Mouse (Mus musculus) intestine, embryonic 14.5 days (tissue): ENCODE measurements around the gene Tmie. TPM values are rescaled to one million over a fixed set of nuclear protein-coding genes. Genes with fewer than 3 reads are reported as not detected.

Experiments used
- ATAC-seq: fragments of 200-750 bp; cut with Nextera tagmentation; replicated peaks from 2 replicates; pipeline ENCODE4 v1.8.0; 2017; ENCODE audit warnings: low read depth, moderate number of reproducible peaks, moderate TSS enrichment, moderate library complexity; ENCODE audit not compliant: low FRiP score, low TSS enrichment
- DNase-seq: peaks from one replicate; pipeline ENCODE4 v3.0.0-alpha.2; 2018; ENCODE audit warnings: low spot score
- H3K27ac ChIP-seq: fragments of 300-500 bp; sonication (generic); 2 replicates; pipeline ENCODE4 v1.5.1; 2014; ENCODE audit warnings: low read depth, mild to moderate bottlenecking, control low read depth
- H3K27me3 ChIP-seq: fragments of 300-500 bp; sonication (generic); replicated peaks from 2 replicates; pipeline ENCODE4 v1.6.1; 2014; ENCODE audit warnings: low read length, control low read depth; ENCODE audit not compliant: control insufficient read depth, insufficient read depth
- H3K36me3 ChIP-seq: fragments of 300-500 bp; sonication (generic); 2 replicates; pipeline ENCODE4 v1.6.1; 2014; ENCODE audit warnings: low read length, control low read depth; ENCODE audit not compliant: control insufficient read depth, insufficient read depth
- H3K4me1 ChIP-seq: fragments of 300-500 bp; sonication (generic); replicated peaks from 2 replicates; pipeline ENCODE4 v1.6.1; 2014; ENCODE audit warnings: low read length, control low read depth, mixed read lengths; ENCODE audit not compliant: control insufficient read depth, insufficient read depth
- H3K4me2 ChIP-seq: fragments of 300-500 bp; sonication (generic); 2 replicates; pipeline ENCODE4 v1.6.1; 2014; ENCODE audit warnings: low read length
- H3K4me3 ChIP-seq: fragments of 300-500 bp; sonication (generic); 2 replicates; pipeline ENCODE4 v1.5.1; 2014; ENCODE audit warnings: low read depth, low read length, control low read depth, mixed read lengths
- H3K9ac ChIP-seq: fragments of 300-500 bp; sonication (generic); 2 replicates; pipeline ENCODE4 v1.6.1; 2014; ENCODE audit warnings: mild to moderate bottlenecking, low read length
- H3K9me3 ChIP-seq: fragments of 300-500 bp; sonication (generic); 2 replicates; pipeline ENCODE4 v1.6.1; 2016; ENCODE audit warnings: low read length, control low read depth; ENCODE audit not compliant: control insufficient read depth
- WGBS: fragments of 180-500 bp; shearing (Covaris S2); extraction: QIAGEN DNeasy Blood & Tissue Kit; methylation state at CpG from one replicate; pipeline ENCODE4 v1.1.7; 2014; 5-methylcytosine and 5-hydroxymethylcytosine counted together
- polyA plus RNA-seq: library from polyadenylated mRNA; unstranded; fragments of >200 nt; fragmentation: Nextera tagmentation; extraction: Ambion mirVana; gene quantifications from 2 replicates; pipeline ENCODE4 v1.2.1, GENCODE M21; 2014

The Tmie gene
- polyA plus RNA-seq, 1 experiment from 2014 or later: 0.54 TPM

- 14% methylated on average over 12 of the region's 12 CpGs for WGBS
- Histone ChIP-seq H3K9me3 (no peaks in the 10 kb centered on the region), H3K9ac (peak within 1 kb of the TSS; percentile 52), H3K36me3 (no peaks in the 10 kb centered on the region), H3K27ac (0 out of 2 replicates have a peak within 1 kb of the TSS, but pooled peaks have one; percentile 16), H3K4me3 (peak within 1 kb of the TSS; percentile 55), H3K4me2 (peak within 1 kb of the TSS; percentile 83), H3K27me3 (peaks cover 16% of the 10 kb centered on the region), H3K4me1 (peaks cover 8% of the 10 kb centered on the region; the same call in 1 of the 2 replicates)
- DNase-seq: no peak
- ATAC-seq: peak; percentile 12; the same call in 1 of the 2 replicates
These were observed 557 bp downstream of the Tmie start, which contains the start of gene Als2cl for GRCm38 (mm10) chr9:110879191-110879920. Als2cl (plus strand) TSS chr9:110879870.

DNA sequence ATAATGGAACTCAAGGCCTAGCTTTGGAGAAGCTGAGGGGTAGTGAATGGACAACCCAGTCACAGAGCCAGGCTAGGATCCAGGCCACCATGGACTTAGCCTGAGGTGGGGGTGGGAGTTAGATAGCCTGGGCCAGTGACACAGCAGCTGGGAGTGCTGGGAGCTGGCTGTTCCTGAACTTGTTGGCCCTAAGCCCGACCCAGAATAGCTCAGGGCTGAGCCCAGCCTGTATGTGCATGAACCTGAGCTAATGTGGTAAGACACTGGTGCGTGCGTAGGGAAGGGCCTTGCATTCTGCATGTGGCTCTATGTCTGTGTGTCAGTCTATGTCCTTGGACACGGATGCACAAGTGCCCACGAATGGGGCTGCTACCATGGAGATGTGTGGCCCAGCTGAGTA is 2.0 kb downstream of the Tmie start:
- Histone ChIP-seq H3K4me3 (no peak overlapping the region), H3K4me1 (peaks cover 17% of the 10 kb centered on the region), H3K27ac (no peak overlapping the region), H3K9ac (no peak overlapping the region), H3K27me3 (peaks cover 30% of the 10 kb centered on the region), H3K9me3 (no peaks in the 10 kb centered on the region), H3K36me3 (no peaks in the 10 kb centered on the region), H3K4me2 (no peak overlapping the region)
- WGBS: 89% methylated on average over 5 of the region's 5 CpGs
- ATAC-seq: no peak
- DNase-seq: no peak

GRCm38 (mm10) chr9:110877353-110877752 is 2.6 kb downstream of the Tmie start:
- Histone ChIP-seq H3K4me3 (no peak overlapping the region), H3K27ac (no peak overlapping the region), H3K4me2 (no peak overlapping the region), H3K4me1 (peaks cover 17% of the 10 kb centered on the region), H3K9ac (no peak overlapping the region), H3K36me3 (no peaks in the 10 kb centered on the region), H3K27me3 (peaks cover 34% of the 10 kb centered on the region), H3K9me3 (no peaks in the 10 kb centered on the region)
- no peak for DNase-seq
- no peak for ATAC-seq
- 95% methylated on average over 1 of the region's 1 CpGs for WGBS

DNA sequence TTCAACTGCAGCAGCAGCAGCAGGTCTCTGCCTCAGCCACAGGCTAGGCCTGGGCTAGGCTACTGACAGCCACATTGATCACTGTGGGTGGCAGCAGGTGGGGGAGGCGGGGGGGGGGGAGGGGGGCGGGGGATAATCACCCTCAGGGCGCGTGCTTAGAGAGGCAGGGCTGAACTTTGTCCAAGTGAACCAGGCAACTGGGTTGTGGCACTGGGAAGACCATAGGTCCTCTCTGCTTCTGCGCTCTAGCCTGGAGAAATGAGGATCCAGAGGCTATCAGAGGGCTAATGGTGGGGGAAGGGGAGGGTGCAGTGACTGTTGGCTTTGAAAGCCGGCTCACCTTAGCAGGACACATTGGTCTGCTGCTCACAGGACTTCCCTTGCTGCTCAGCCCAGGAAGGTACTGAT is 4.6 kb downstream of the Tmie start:
- ATAC-seq: peak; percentile 45
- Histone ChIP-seq H3K4me1 (peaks cover 17% of the 10 kb centered on the region), H3K27ac (no peak overlapping the region), H3K9me3 (no peaks in the 10 kb centered on the region), H3K27me3 (peaks cover 21% of the 10 kb centered on the region; the same call in 1 of the 2 replicates), H3K4me2 (no peak overlapping the region), H3K9ac (no peak overlapping the region), H3K4me3 (no peak overlapping the region), H3K36me3 (no peaks in the 10 kb centered on the region)
- 20% methylated on average over 5 of the region's 6 CpGs for WGBS
- no peak for DNase-seq

- Histone ChIP-seq H3K4me1 (peaks cover 17% of the 10 kb centered on the region), H3K4me2 (no peak overlapping the region), H3K27me3 (peaks cover 17% of the 10 kb centered on the region; the same call in 1 of the 2 replicates), H3K9me3 (no peaks in the 10 kb centered on the region), H3K27ac (no peak overlapping the region), H3K36me3 (no peaks in the 10 kb centered on the region), H3K4me3 (no peak overlapping the region), H3K9ac (no peak overlapping the region)
- WGBS: 25% methylated on average over 3 of the region's 3 CpGs
- no peak; the same call in 1 of the 2 replicates for ATAC-seq
- DNase-seq: no peak
These were observed 5.2 kb downstream of the Tmie start for GRCm38 (mm10) chr9:110874660-110875191.

DNA sequence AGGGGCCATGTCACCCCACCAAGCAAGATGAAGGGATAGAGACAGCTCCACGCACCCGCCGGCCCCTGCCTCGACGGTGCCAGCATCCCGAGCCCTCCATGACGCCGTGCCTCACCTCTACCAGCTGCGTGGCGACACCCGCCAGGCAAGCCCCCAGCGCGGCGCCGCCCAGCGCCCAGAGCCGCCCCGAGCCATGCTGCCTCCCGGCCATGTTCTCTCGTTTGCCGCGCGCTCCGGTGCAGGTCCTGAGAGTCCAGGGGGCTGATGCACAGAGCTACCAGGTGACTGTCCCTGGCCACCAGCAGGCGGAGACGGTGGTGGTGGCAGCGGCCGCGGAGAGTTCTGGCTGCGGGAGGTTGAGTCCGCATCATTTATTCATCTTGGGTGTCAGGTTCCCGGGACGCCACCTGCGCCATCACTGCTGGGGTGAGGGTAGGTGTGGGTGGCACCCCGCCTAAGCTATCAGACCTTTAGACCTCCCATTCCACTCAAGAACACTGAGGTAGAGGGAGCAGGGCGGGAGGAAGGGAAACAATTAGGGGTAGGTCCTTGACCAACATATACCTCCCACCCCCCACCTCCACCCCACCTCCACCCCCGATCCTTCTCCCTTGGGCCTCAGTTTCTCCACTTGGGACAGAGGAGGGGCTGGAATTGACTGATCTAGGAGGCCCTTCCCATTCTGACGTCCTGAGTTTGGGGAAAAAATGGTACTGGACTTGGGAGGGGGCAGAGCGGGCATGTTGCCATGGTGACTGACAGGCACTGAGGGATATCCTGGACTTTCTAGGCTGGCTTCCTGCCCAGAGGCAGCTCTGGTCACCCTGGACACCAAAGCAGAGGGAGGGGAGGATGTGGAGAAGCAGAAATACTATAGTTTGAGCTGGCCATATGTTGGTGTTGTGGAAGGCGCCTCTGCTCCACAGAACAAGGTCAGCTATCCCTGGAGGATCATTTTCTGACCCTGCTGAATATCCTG is 5.9 kb downstream of the Tmie start:
- no peak overlapping the region for H3K27ac ChIP-seq
- peak overlapping the region; percentile 8; the same call in 1 of the 2 replicates for H3K4me3 ChIP-seq
- H3K27me3 ChIP-seq: peaks cover 17% of the 10 kb centered on the region; the same call in 1 of the 2 replicates
- peaks cover 17% of the 10 kb centered on the region for H3K4me1 ChIP-seq
- ATAC-seq (no peak), DNase-seq (peak; percentile 65)
- no peak overlapping the region for H3K9ac ChIP-seq
- peak overlapping the region; percentile 45 for H3K4me2 ChIP-seq
- 10% methylated on average over 40 of the region's 40 CpGs for WGBS
- no peaks in the 10 kb centered on the region for H3K36me3 ChIP-seq
- H3K9me3 ChIP-seq: no peaks in the 10 kb centered on the region

- Histone ChIP-seq H3K9me3 (no peaks in the 10 kb centered on the region), H3K27me3 (peaks cover 17% of the 10 kb centered on the region; the same call in 1 of the 2 replicates), H3K4me3 (no peak overlapping the region), H3K27ac (no peak overlapping the region), H3K4me1 (peaks cover 17% of the 10 kb centered on the region), H3K9ac (no peak overlapping the region), H3K4me2 (no peak overlapping the region), H3K36me3 (no peaks in the 10 kb centered on the region)
- 22% methylated on average over 7 of the region's 7 CpGs for WGBS
- peak; percentile 76 for DNase-seq
- no peak for ATAC-seq
These were observed 8.9 kb downstream of the Tmie start for GRCm38 (mm10) chr9:110871030-110871429.

DNA sequence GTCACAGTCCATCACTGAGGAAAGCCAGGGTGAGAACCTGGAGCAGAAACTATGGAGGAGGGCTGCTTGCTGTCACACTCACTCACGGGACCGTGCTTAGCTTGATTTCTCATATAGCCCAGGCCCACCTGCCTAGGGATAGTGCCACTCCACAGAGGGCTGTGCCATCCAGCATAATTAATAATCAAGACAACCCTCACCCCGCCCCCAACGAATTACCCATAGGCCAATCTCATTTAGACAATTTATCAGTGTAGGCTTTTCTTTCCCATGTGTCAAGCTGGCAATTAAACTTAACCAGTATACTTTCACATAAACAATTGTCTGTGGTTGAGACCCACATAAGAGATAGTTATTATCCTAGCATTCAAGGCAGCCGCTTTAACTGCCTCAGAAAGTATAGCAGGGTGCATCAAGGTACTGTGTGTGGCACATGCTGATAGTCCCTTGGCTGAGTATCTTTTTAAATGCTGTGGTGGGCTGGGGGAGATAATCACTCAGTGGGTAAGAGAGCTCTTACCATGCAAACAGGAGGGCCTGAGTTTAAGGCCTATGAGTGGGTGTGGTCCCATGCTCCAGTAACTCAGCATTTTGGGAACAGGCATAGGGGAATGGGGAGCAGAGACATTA is 20.8 kb downstream of the Tmie start:
- no peak overlapping the region for H3K4me2 ChIP-seq
- no peaks in the 10 kb centered on the region for H3K36me3 ChIP-seq
- WGBS: 88% methylated on average over 5 of the region's 5 CpGs

More for the DNA sequence above, 20.8 kb downstream of the Tmie start:
- Histone ChIP-seq H3K27ac (no peak overlapping the region), H3K4me3 (no peak overlapping the region), H3K27me3 (peaks cover 26% of the 10 kb centered on the region), H3K9ac (no peak overlapping the region), H3K4me1 (no peaks in the 10 kb centered on the region), H3K9me3 (no peaks in the 10 kb centered on the region)
- DNase-seq (no peak), ATAC-seq (no peak)
